Mouse (Mus musculus) hindbrain, embryonic 14.5 days (tissue): ENCODE measurements at regions not wholly inside any gene's neighbourhood (a gene's known extent, or its start where the extent isn't known, plus 50 kb on each side); places are given as distances from the start of the nearest gene placed in this dataset.

ENCODE experiments used
- ATAC-seq: fragments of 200-750 bp; cut with Nextera tagmentation; 2 replicates; pipeline ENCODE4 v1.8.0; 2017; ENCODE audit warnings: moderate number of reproducible peaks, mild to moderate bottlenecking, moderate TSS enrichment, moderate library complexity; ENCODE audit not compliant: low FRiP score
- DNase-seq: peaks from one replicate; pipeline ENCODE4 v3.0.0-alpha.2; 2015; ENCODE audit warnings: low spot score
- H3K27ac ChIP-seq: fragments of 300-500 bp; sonication (generic); 2 replicates; pipeline ENCODE4 v1.5.1; 2014; ENCODE audit warnings: mild to moderate bottlenecking, moderate library complexity
- H3K27me3 ChIP-seq: fragments of 300-500 bp; sonication (generic); 2 replicates; pipeline ENCODE4 v1.6.1; 2014; ENCODE audit warnings: mild to moderate bottlenecking, low read length, mixed read lengths; ENCODE audit not compliant: control insufficient read depth, insufficient read depth
- H3K36me3 ChIP-seq: fragments of 300-500 bp; sonication (generic); replicated peaks from 2 replicates; pipeline ENCODE4 v1.6.1; 2014; ENCODE audit not compliant: control insufficient read depth, insufficient read depth
- H3K4me1 ChIP-seq: fragments of 300-500 bp; sonication (generic); replicated peaks from 2 replicates; pipeline ENCODE4 v1.6.1; 2014; ENCODE audit warnings: antibody characterized with exemption, low read length, mixed read lengths; ENCODE audit not compliant: control insufficient read depth, insufficient read depth
- H3K4me2 ChIP-seq: fragments of 300-500 bp; sonication (generic); replicated peaks from 2 replicates; pipeline ENCODE4 v1.6.1; 2014; ENCODE audit warnings: mild to moderate bottlenecking, moderate library complexity
- H3K4me3 ChIP-seq: fragments of 300-500 bp; sonication (generic); replicated peaks from 2 replicates; pipeline ENCODE4 v1.5.1; 2014; ENCODE audit warnings: mild to moderate bottlenecking, low read length
- H3K9ac ChIP-seq: fragments of 300-500 bp; sonication (generic); 2 replicates; pipeline ENCODE4 v1.6.1; 2014
- H3K9me3 ChIP-seq: fragments of 300-500 bp; sonication (generic); 2 replicates; pipeline ENCODE4 v1.6.1; 2016; ENCODE audit warnings: low read length; ENCODE audit not compliant: control insufficient read depth
- WGBS: fragments of 180-500 bp; shearing (Covaris S2); extraction: QIAGEN DNeasy Blood & Tissue Kit; methylation state at CpG from one replicate; pipeline ENCODE4 v1.1.7; 2014; 5-methylcytosine and 5-hydroxymethylcytosine counted together

DNA sequence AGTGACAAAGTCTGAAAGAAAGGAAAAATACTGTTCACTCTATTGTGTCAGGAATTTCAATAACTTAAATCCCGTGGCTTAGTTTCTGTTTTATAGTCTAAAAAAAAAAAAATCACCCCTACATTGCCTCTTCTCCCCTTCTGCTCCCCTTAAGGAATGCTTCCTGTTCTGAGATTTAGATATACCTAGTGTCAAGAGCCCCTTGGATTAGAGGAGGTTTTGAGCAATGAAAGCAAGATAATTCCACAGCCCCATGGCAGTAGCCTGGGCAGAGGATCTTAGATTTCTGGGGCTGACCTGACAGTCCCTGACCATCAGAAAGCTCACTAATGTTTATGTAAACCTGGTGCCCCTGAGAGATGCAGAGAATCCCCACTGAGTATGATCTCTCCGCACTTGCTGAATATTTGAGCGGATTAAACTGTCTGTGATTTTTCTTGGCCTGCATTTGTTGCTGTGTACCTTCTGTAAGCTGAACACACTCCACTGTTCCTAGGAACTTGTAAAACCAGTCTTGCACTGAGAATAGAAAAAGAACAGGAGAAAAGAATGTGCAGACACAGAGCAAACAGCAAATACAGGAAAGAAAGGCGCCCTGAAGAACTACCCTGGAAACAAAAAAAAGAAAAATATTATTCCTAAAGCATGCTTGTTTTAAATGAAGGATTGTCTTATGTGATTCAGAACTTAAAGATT, 164.3 kb downstream of the Cxxc4 start:
- Histone ChIP-seq H3K27ac (no peak overlapping the region), H3K4me2 (no peak overlapping the region), H3K9me3 (no peaks in the 10 kb centered on the region), H3K36me3 (no peaks in the 10 kb centered on the region), H3K4me3 (no peak overlapping the region), H3K4me1 (no peaks in the 10 kb centered on the region), H3K27me3 (no peaks in the 10 kb centered on the region), H3K9ac (no peak overlapping the region)
- 60% methylated on average over 4 of the region's 4 CpGs for WGBS
- DNase-seq (no peak), ATAC-seq (no peak)

DNA sequence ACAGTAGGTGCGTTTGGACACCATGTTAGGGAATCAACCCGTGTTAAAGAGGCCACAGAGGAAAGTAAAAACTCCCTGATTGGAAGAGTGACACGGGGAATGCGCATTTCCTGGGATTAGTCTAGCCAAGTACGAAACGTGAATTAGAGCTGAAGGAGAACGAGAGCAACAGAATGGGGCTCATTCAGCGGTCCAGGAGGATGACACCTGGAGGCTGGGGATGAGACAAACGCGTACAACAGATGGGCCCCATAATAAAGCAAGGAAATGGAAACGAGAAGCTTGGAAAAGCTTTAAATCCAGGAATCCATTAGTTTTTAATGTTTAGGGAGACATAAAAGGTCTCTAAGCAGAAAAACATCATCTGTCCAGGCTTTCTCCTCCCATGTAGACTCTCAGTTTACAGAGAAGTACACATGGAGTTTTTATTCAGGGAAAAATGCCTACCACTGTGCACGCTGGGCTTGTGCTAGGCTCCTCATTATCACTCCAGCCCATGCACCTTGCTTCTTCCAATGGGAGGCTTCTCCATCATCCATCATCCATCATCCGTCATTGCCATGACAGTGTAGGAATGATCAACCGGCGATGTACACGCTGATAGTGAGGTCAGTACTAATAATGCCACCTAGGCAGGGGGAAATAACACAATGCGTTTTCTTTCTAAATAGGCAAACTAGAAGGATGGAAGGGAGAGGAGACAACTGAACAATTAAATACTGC, 179.5 kb downstream of the Cxxc4 start:
- no peak overlapping the region for H3K4me3 ChIP-seq
- peaks cover 14% of the 10 kb centered on the region for H3K4me1 ChIP-seq
- WGBS, result 58% methylated on average over 17 of the region's 17 CpGs
- H3K9ac ChIP-seq, result no peak overlapping the region
- H3K36me3 ChIP-seq, result no peaks in the 10 kb centered on the region
- peak; percentile 64; the same call in 1 of the 2 replicates for ATAC-seq
- peak overlapping the region; percentile 36; the same call in 1 of the 2 replicates for H3K27ac ChIP-seq
- peak overlapping the region; percentile 19; the same call in 1 of the 2 replicates for H3K4me2 ChIP-seq
- no peaks in the 10 kb centered on the region for H3K9me3 ChIP-seq
- no peak for DNase-seq
- no peaks in the 10 kb centered on the region for H3K27me3 ChIP-seq

DNA sequence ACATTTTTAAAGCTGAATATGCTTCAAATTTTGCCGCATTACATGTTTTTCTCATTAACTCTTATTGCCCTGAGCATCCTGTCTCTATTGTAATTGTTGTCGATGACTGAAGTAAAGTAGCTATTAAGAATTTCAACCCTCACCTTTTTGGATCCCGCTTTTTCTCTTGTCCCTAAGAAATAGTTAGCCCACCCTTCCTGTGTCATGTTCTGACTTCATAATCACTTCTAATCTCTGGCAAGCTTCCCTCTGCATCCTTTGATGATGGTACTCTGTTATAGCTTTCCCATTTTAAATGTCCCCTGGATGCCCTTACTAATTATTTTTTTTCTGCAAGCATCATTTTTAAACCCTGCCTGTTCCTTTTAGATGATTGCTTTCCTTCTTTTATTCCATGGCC, 191.3 kb downstream of the Cxxc4 start:
- no peak overlapping the region for H3K4me2 ChIP-seq
- no peak overlapping the region for H3K9ac ChIP-seq
- H3K9me3 ChIP-seq, result no peaks in the 10 kb centered on the region
- no peak for DNase-seq
- ATAC-seq, result no peak
- H3K36me3 ChIP-seq, result no peaks in the 10 kb centered on the region
- no peaks in the 10 kb centered on the region for H3K4me1 ChIP-seq
- no peaks in the 10 kb centered on the region for H3K27me3 ChIP-seq
- 81% methylated on average over 3 of the region's 3 CpGs for WGBS
- no peak overlapping the region for H3K4me3 ChIP-seq
- no peak overlapping the region for H3K27ac ChIP-seq

DNA sequence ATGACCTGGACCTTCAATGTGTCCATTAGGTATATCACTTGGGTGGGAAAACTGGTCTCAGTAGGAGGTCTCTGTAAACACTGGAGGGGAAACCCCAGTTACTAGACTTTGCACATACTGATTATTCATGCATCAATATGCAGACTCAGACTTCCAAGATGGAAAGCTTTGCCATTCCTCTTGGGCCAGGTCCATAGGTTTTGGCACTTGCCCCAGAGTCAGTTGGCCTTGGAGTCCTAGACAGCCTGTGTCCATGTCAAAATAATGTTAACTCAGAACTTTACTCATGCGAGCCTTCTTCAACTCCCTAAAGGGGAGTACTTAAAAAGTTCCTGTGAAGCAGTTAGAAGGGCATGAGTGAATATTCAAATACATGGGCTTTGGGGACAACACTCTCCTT, 230.3 kb downstream of the Cxxc4 start:
- no peak overlapping the region for H3K9ac ChIP-seq
- H3K36me3 ChIP-seq, result no peaks in the 10 kb centered on the region
- 84% methylated on average over 1 of the region's 1 CpGs for whole genome bisulfite sequencing
- H3K27me3 ChIP-seq, result no peaks in the 10 kb centered on the region
- ATAC-seq (no peak), DNase-seq (no peak)
- H3K4me1 ChIP-seq, result no peaks in the 10 kb centered on the region
- H3K27ac ChIP-seq, result no peak overlapping the region
- H3K4me2 ChIP-seq, result no peak overlapping the region
- no peaks in the 10 kb centered on the region for H3K9me3 ChIP-seq
- H3K4me3 ChIP-seq, result no peak overlapping the region

DNA sequence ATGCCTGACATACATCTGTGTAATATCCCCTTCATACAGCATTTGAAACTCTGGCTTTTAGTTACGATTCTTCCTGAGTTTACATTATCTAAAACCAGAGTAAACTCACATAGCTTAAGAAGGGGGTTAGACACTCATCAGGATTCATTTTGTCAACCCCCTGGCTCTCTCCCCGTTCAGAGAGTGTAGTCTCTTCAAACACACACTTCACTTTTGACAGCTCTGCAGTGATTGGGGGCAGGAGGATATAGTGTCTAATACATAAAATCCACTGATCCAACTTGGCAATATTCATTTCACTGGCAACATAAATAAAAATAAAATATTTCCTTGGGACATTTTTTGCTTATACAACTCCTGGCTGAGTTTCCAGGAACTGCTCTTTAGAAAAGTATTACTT, 251.0 kb downstream of the Cxxc4 start:
- Histone ChIP-seq H3K9me3 (no peaks in the 10 kb centered on the region), H3K27me3 (no peaks in the 10 kb centered on the region), H3K4me3 (no peak overlapping the region), H3K36me3 (no peaks in the 10 kb centered on the region), H3K27ac (no peak overlapping the region), H3K4me2 (no peak overlapping the region), H3K4me1 (0 out of 2 replicates have a peak, but pooled peaks cover 3% of the 10 kb centered on the region), H3K9ac (no peak overlapping the region)
- DNase-seq, result no peak
- ATAC-seq, result no peak
- 68% methylated on average over 2 of the region's 2 CpGs for WGBS

DNA sequence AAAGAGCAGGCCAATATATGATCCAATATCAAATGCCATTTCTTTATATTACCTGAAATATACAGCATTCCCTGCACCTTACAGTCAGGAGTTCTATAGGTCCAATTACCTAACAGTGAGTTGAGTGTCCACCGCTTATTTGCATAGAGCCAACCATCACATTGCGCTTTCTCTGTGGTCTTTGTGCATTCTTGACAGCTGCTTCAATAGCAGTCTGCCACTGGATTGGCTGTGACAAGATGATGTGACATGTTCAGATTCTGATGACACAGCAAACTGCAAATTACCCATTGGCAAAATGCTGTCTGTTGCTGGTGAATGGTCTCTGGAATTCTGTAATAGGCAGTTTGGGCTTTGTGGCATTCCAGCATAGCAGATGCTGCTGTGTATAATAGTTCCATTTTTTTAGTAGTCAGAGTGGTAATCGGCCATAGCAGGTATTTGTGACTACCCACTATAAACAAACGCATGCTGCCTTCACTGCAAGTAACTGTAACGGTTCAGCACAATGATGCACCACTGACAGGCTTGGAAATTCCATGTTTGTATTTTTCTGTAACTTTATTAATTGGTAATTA, 253.8 kb downstream of the Cxxc4 start:
- Histone ChIP-seq H3K4me3 (no peak overlapping the region), H3K36me3 (no peaks in the 10 kb centered on the region), H3K9me3 (no peaks in the 10 kb centered on the region), H3K27me3 (no peaks in the 10 kb centered on the region), H3K27ac (no peak overlapping the region), H3K4me1 (0 out of 2 replicates have a peak, but pooled peaks cover 3% of the 10 kb centered on the region), H3K9ac (no peak overlapping the region), H3K4me2 (no peak overlapping the region)
- WGBS, result 56% methylated on average over 5 of the region's 5 CpGs
- ATAC-seq (peak; percentile 53; the same call in 1 of the 2 replicates), DNase-seq (no peak)

DNA sequence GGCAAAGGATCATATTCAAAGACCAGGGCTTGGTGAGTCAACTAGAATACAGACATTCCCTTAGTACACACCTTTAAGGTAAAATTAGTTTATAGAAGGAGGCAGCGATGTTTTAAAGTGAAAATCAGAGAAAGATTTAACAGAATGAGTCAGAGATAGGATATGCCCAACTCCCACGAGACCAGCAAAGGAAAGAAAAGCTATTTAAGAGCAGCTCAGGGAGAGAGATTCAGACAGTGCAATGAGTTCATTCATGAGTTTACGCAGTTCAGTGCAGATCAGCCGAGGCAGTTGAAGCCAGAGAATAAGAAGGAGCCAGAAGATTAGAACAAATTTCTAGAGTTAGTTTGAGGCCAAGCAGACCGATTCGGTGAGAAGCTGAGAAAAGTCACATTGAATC, 273.4 kb downstream of the Cxxc4 start:
- Histone ChIP-seq H3K36me3 (no peaks in the 10 kb centered on the region), H3K27ac (no peak overlapping the region), H3K9me3 (peaks cover 10% of the 10 kb centered on the region; the same call in 1 of the 2 replicates), H3K27me3 (no peaks in the 10 kb centered on the region), H3K4me3 (no peak overlapping the region), H3K4me1 (no peaks in the 10 kb centered on the region), H3K9ac (no peak overlapping the region), H3K4me2 (no peak overlapping the region)
- no peak for DNase-seq
- no peak for ATAC-seq
- WGBS, result 90% methylated on average over 6 of the region's 6 CpGs

DNA sequence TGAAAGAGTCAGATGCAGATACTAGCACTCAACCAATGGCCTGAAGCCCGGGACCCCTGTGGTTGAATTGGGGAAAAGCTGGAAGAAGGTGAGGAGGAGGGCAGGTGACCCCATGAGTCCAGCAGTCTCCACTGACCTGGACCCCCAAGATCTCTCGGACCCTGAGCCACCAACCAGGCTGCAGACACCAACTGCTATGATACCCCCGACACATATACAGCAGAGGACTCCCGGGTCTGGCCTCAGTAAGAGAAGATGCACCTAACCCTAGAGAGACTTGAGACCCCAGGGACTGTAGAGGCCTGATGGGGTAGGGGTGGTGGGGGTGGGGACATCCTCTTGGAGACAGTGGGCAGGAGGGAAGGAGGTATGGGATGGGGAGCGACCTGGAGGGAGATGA, 289.5 kb downstream of the Cxxc4 start:
- H3K4me3 ChIP-seq, result no peak overlapping the region
- no peaks in the 10 kb centered on the region for H3K4me1 ChIP-seq
- no peaks in the 10 kb centered on the region for H3K36me3 ChIP-seq
- no peaks in the 10 kb centered on the region for H3K9me3 ChIP-seq
- DNase-seq, result no peak
- no peak for ATAC-seq
- no peak overlapping the region for H3K4me2 ChIP-seq
- 96% methylated on average over 5 of the region's 5 CpGs for WGBS
- H3K9ac ChIP-seq, result no peak overlapping the region
- H3K27me3 ChIP-seq, result no peaks in the 10 kb centered on the region
- no peak overlapping the region for H3K27ac ChIP-seq

DNA sequence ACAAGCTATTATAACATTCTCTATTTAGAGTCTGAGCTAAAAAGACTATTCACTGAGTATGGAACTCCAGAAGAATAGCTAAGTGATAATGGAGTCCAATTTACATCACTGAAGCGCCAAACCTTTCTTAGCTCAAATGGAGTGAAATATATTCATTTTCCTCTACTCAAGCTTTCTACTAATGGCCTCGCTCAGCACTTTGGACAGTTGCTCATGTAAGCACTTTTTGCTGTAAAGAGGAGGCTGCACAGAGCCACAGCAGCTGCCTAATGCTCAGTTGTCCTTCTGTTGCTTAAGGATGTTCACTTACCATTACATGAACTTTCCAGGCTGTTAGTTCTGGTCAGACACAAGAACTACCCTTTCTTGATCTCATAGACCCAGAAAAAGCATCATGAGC, 268.7 kb upstream of the Tacr3 start:
- H3K4me2 ChIP-seq, result no peak overlapping the region
- H3K4me1 ChIP-seq, result no peaks in the 10 kb centered on the region
- ATAC-seq (no peak), DNase-seq (no peak)
- H3K4me3 ChIP-seq, result no peak overlapping the region
- WGBS, result 63% methylated on average over 2 of the region's 2 CpGs
- H3K9me3 ChIP-seq, result no peaks in the 10 kb centered on the region
- H3K27me3 ChIP-seq, result no peaks in the 10 kb centered on the region
- no peak overlapping the region for H3K9ac ChIP-seq
- H3K36me3 ChIP-seq, result no peaks in the 10 kb centered on the region
- no peak overlapping the region for H3K27ac ChIP-seq
